Mouse (Mus musculus): ENCODE measurements around the gene Hlcs.

DNA sequence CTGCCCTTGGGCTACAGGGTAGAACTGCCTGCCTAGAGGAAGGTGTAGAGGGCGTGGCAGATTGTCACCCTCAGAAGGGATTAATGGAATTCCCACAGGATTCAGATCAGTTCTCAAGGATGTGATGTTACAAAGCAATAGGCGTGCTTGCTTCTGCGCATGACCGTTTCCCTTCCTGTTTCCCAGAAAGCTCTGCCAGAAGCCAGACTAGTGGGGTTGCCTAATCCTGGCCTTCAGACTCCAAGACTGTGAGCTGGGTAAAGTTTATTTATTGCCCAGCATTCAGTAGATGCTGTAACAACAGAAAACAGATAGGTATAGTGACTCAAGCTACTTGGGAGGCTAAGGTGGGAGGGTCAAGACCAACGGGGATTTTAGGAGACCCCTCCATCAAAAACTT lies 15.3 kb downstream of the Hlcs start:
- TF ChIP-seq CTCF (IDR thresholded peaks at IDR 0.05; ENCODE audit: low read depth) (no peak), EP300 (optimal IDR thresholded peaks at IDR 0.05) (no peak)
